Mouse (Mus musculus) thymus, postnatal 25 days (tissue): Measurements from ENCODE around the gene BC017158.

ENCODE experiments used
- DNase-seq: peaks from one replicate; pipeline ENCODE4 v3.0.0; 2022

BC017158 gene

DNA sequence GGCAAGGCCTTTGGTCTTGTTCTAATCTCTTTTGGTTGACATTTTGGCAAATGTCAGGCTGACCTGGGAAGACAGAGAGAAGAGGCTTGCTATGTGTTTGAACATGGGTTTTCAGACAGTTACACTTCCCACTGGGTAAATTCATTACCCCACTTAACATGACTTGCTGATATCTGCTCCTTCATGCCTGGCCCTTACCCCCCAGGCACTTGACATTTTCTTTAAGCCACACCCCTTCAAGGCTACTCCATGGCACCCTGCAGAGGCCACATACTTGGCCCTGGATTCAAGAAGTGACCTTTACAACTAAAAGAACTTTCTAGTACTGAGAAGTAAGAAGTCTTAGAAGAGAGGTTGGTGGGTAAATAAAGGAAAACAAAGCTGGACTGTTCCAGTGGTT, 9.9 kb upstream of the BC017158 start:
- no peak for DNase-seq

- DNase-seq = peak; percentile 10
These were observed 6.9 kb upstream of the BC017158 start for GRCm38 (mm10) chr7:128304907-128305306.

- no peak for DNase-seq
These were observed 6.2 kb upstream of the BC017158 start for GRCm38 (mm10) chr7:128304198-128304597.

DNA sequence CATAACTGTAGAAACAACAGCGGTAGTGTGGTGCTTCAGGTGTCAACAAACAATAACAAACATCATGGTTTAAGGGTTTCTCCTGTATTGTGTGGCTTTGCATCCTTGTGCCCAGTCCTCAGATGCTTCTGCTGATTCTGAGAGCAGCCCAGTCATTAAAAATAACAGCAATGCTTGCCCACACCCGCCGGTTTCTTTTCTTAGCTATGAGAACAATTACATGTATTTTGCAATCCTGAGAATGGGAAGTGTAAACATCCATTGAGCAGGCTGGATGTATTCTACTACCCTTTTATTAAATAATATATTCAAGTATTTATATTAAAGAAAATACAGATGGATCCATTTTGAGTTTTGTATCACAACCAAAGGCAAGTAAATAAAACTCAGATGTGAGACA, 4.2 kb upstream of the BC017158 start:
- DNase-seq = no peak

GRCm38 (mm10) chr7:128300952-128301351, 3.0 kb upstream of the BC017158 start:
- no peak for DNase-seq

GRCm38 (mm10) chr7:128298481-128299342, 742 bp upstream of the BC017158 start:
- DNase-seq = no peak

DNA sequence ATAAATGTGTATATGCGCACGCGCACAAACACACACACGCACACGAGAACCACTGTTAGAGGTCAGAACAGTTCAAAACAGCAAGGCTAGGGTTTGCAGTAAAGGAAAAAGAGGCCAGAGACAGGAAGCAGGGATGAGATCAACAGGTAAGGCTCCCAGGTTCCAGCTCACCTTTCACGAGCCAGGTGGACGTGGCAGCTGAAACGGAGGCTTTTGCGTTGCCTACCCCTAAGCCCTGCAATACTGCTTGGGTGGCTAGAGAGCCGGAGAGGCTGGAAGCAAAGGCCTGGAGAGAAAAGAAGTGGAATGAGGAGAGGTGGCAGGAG, 716 bp downstream of the BC017158 start:
- DNase-seq = peak; percentile 6

DNA sequence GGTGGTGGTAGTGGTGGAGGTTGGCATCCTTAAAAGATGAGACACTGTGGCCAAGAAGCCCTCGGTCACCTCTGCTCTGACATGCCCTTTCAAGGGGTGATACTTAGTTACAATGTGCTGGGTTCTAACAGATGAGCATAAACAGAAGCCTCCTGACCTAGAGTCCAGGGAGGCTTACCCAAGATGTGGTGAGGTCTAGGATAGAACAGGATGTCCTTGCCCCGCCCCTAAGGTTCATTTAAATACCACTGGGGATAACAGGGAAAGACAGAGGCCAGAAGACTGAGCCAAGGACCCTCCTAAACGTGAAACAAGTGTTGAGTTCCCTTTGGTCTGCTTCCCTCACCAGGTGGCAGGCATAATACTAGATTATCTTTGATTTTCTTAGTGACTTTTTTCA, 1.5 kb downstream of the BC017158 start:
- DNase-seq = no peak

DNA sequence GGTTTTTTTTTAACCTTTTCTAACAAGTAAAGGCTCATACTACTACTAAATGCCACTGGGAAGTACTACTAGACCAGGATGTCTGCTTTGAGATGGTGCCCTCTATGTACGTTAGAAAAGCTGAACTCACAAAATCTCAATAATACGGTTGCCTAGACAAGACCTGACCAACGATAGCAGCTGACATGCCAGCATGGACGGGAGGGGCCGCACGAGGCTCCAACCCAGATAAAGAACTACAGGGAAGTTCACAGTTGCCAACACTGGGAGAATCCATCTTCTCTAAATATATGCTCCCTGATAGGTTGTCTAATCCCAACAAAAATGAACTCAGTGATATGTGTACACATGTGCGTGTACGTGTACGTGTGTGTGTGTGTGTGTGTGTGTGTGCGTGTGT, 3.2 kb downstream of the BC017158 start:
- no peak for DNase-seq

DNA sequence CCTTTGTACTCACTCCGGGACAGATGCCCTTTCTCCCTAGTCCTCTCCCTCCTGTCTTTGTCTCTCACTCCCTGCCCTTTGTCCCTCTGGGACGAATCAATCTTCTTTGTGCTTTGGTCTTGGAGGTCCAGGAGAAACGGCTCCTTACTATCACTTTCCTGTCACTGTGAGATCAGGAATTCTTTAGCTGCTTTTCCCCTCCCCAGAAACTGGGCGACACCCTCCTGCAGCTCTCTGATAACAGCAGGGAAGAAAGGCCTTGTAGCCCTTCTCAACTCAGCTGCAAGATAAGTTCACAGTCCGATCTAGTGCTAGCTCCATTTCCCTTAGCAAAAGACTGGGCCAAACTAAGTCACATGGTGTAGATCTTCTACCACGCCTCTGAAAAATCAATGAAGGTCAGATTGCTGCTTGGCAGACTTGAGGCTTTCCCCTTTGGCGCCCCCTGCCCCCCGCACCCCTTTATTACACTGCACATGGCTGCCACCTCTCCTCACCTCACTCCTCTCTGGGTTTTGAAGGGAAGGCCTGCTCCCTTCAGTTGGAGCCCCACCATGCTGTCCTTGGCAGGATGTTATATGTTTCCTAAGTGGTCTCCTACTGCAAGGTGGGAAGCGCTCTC, 8.9 kb downstream of the BC017158 start:
- peak; percentile 13 for DNase-seq

DNA sequence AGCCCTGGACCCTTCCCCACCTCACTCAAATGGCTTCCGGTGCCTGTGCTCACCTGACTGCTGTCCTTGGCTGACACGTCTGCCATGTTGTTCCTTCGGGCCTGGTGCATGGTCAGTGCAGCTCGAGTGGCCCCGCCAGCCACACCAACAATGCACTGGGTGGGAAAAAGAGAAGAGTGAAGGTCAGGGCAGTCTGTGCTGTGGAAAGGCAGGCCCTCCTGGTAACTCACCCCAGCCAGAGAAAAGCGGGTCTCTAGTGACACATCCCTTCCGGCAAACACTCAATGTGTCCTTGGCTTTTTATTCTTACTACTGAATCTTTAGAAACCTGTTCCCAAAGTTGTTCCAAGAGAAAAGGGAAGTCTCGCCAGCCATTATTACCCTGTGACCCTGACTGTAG, 12.9 kb downstream of the BC017158 start:
- DNase-seq = no peak

DNA sequence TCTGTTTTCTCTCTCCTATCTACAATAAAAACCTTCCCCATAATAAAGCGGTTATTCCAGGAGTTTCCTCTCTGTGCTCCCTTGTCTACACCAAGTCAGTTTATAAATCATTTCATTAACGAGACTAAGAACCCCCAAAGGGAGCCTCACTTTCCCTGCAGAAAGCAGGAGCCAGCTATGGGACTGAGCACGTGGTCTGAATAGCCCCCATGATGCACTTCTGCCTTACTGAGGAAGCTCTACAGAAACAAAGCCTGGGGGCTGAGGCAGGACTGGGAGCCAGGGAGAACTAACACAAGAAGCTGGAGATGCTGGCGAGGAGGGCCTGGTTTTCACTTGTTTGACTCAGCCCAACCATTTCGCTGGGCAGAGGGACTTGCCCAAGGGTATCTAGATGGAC, 13.9 kb downstream of the BC017158 start:
- no peak for DNase-seq

GRCm38 (mm10) chr7:128282532-128283244, 15.3 kb downstream of the BC017158 start:
- DNase-seq = no peak

- no peak for DNase-seq
These were observed 16.2 kb downstream of the BC017158 start for GRCm38 (mm10) chr7:128281765-128282164.

GRCm38 (mm10) chr7:128279750-128280149, 18.2 kb downstream of the BC017158 start:
- DNase-seq = no peak

- DNase-seq = no peak
These were observed 21.9 kb downstream of the BC017158 start for GRCm38 (mm10) chr7:128276051-128276450.

- DNase-seq = no peak
These were observed 26.5 kb downstream of the BC017158 start for GRCm38 (mm10) chr7:128271496-128271895.

- DNase-seq = no peak
These were observed 27.5 kb downstream of the BC017158 start for GRCm38 (mm10) chr7:128270431-128270850.

- DNase-seq = no peak
These were observed 30.2 kb downstream of the BC017158 start for GRCm38 (mm10) chr7:128267813-128268212.

- no peak for DNase-seq
These were observed 30.6 kb downstream of the BC017158 start for GRCm38 (mm10) chr7:128267391-128267790.

DNA sequence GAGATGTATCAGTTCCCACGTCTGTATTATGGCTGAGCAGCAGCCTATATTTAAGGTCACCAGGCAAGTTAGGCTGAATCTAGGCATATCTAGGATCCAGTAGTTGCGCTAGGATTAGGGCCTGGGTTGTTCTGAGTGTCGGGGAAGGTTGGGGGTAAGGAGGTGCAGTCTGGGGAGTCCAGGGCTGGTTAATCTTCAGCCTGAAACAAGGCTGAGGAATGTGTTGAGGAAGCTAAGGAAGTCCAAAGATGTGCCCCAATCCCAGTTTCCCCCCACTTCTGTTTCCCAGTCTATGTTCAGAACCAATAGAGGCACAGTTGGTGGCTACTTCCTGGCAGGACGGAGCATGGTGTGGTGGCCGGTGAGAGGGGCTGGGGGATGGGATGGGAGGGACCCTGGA, 31.9 kb downstream of the BC017158 start:
- no peak for DNase-seq

GRCm38 (mm10) chr7:128265411-128265810, 32.6 kb downstream of the BC017158 start, which contains the start of gene Slc5a2:
Gene Slc5a2 (plus strand): TSS chr7:128265657.
- DNase-seq = no peak

GRCm38 (mm10) chr7:128256783-128257334, 41.1 kb downstream of the BC017158 start:
- no peak for DNase-seq

DNA sequence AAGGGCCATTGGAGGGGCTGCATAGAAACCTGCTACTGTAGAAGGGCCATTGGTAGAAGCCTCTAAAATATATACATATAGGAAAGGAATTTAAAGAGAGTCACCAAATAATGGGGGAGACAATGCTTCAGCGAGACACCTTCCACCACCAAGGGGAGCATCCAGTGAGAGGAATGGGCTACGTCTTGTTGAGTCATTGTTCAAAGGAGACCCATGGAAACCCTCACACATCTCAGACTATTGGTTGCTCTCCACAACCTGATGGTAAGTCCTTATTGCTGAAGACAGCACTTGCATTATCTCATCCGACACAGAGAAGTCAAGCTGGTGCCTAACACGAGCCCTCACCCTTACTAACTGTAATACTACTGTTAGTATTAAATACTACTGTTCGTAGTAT, 42.2 kb downstream of the BC017158 start:
- no peak for DNase-seq
